Mouse (Mus musculus) urinary bladder, adult 18-20 months (tissue): Measurements from ENCODE around the gene Hal.

Experiments
- DNase-seq, 2 experiments: peaks; one replicate each; pipeline ENCODE4 v3.0.0; 2022; ENCODE audit warnings: low spot score in 2 of 2, mixed read lengths in 2 of 2

Hal gene

DNA sequence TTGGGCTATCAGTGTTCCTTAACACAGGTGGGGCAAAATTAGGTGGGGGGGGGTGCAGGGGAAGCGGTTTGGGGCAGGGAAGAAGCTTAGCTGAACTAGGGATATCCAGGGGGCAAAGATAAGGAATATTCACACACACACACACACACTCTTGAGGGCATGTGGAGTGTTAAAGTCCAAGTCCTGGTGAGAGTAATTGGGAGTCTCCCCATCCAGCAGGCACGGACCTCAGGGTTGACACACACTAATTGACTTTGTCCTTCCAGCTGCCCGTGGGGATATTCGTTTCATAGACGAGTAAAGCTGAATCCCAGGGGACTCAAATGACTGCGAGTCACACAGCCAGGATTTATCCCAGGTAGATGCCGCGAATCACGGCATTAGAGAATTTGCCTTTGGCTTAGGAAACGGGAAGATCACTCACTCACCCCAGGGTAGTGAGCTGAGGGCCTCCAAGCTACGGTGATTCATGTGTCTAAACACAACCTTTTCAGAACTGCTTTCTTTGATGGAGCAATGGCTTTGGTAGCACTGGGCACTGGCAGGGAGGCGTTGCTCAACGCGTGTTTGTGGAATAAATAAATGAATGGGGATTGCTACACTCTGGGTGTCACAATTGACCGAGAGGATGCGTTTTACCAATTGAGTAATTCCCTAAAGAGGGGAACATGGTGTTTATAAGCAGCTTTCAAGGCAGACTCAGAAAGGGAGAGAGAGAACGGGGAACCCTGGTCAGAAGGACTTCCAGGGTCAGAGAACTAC, at the start of gene Hal:
TSS of gene Hal (plus strand) at position 703 of the 762 bp plus-strand sequence.
- DNase-seq = no peak

DNA sequence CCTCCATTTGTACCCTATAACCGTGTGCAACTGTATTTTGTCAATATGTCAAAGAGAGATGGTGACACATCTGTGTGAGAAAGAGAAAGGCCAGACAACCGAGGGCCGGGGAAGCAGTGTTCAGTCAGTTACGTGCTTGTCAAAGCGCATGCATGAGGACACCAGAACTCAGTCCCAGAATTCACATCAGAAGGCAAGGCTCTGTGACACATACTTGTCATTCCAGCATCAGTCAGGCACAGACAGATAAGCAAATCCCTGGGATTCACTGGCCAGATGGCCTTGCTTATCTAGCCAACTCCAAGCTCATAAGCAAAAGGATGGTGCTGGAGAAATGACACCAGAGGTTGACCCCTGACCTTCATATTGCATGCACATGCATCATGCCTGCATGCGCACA, 47.1 kb upstream of the Hal start:
- DNase-seq = no peak

GRCm38 (mm10) chr10:93442183-93442582, 46.4 kb upstream of the Hal start:
- DNase-seq = no peak

DNA sequence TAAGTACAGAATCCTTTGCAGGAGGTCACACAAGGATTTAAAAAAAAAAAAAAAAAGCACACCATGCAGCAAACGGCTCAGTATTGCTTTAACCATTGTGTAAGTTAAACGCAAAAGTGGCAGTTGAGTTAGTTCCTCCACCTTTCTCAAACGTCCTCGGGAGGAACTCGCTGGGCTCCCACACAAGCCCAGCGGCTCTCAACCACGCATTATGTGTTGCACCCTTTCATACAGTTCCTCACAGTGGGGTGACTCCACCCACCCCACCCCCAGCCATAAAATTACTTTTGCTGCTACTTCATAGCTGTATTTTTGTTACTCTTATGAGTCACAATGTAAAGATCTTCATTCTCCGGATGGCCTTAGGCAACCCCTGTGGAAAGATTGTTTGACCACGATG, 44.2 kb upstream of the Hal start:
- DNase-seq = no peak

DNA sequence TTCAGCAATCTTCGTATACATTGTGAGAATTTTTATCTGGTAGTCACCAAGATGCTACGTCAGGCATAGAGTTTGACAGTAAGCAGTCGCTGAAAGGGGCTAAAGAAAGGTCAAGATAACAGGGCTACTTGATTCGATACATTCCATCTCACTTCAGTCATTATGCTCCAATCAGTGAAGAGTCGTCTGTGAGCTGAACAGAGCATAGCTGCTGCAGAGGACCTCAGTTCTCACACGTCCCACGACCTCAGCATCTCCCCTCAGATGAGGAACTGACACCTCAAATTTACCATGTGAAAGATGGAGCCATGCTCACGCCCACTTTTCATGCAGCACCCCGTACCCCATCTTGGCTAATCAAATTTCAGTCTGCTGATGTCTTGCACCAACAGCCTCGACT, 41.2 kb upstream of the Hal start:
- DNase-seq = no peak

DNA sequence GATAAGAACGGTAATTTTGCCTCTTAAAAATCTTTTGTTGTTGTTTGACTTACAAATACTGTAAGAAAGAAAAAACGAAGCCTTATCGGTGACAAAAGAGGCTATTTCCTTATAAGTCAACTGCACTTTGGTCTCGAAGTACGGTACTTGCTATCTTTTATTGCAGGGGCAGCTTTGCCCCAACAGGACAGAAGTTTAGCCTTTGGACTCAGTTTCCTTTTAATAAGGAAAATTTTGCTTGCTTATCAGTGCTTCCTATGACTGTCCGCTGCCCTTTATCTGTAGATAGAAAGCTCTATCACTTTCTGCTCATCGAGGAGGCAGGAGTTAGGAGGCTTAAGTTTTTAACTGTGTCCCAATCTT, 33.9 kb upstream of the Hal start:
- no peak for DNase-seq

GRCm38 (mm10) chr10:93460106-93460505, 28.5 kb upstream of the Hal start:
- DNase-seq = no peak

DNA sequence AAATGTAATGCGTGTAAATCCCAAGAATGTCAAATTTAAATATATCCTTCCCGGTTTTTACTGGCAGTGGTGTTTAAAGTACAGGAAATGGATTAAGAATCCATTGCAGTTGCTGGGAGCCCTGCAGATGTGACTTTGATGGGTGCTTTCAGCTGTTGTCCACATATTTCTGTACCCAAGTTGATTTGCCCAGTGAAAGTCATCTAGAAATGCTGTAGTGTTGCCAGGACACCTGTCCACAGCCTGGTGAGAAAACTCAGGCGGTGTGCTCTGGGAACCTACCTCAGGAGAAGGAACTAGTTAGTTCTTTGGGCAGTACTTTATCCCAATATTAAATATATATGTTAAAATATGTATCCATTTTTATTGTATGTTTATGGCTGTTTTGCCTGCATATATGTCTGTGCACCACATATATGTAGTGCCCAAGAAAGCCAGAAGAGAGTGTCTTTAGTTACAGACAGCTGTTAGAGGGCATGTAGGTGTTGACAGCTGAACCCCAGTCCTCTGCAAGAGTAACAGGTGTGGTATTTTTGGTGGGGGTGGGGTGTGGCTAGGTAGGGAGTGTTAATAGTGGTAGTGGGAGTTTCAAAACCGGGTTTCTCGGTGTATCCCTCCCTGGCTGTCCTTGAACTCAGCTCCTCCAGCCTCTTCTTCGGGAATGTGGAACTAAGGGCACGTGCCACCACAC, 25.7 kb upstream of the Hal start:
- no peak for DNase-seq

DNA sequence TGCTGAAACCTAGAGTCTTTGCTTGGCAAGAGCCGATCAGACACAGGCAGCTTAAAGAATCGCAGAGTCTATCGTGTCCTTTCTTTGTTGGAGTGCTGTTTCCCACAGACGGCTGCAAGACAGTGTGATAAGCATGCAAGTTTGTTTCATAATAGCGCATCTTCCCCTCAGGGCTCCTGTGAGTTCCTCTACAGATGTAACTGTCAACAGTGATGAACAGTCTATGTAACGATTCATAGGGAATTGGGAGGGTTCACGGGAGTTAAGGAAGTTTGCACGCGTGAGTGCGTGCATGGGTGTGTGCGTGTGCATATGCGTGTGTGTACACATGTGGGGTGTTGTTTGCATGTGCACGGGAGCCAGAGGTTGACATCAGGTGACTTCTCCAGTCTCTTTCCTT, 25.0 kb upstream of the Hal start:
- no peak for DNase-seq

DNA sequence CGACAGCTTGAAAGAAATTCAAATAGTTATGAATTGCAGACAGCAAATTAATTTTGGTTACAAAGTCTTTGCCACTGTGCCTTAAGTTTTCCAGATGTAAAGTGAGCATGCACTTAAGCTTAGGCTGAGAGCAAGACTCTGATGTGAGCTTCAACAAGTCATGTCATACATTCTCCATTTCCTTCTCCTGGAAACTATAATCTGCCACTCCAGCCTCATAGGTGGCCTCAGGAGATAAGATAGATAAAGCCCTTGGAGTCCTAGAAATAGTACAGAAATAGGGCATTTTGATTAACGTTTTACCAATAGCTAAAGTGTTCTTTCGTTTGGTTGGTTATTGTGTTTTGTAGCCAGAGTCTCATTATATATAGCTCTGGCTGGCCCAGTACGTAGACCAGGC, 21.3 kb upstream of the Hal start:
- DNase-seq = no peak

DNA sequence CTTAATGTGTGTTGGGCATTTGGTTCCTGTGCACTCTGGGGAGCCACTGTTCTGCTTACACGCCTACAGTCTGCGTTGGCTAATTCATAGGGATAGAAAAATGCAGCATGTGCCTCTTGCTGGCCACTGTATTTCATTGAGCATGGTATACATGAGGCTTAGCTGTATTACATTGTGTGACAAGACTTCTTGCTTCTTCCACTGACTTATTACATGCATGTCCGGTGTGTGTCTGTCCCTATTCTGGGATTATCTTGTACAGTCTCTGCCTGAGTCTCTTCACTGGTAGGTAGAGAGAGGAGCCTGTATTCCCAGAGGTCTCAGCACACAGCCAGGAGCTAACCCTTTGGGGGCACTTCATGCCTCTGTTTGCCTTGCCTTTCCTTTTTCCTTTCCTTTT, 20.8 kb upstream of the Hal start:
- no peak for DNase-seq

- DNase-seq = peak; percentile 71 to 78
Measured at GRCm38 (mm10) chr10:93471415-93471814, 17.2 kb upstream of the Hal start.

DNA sequence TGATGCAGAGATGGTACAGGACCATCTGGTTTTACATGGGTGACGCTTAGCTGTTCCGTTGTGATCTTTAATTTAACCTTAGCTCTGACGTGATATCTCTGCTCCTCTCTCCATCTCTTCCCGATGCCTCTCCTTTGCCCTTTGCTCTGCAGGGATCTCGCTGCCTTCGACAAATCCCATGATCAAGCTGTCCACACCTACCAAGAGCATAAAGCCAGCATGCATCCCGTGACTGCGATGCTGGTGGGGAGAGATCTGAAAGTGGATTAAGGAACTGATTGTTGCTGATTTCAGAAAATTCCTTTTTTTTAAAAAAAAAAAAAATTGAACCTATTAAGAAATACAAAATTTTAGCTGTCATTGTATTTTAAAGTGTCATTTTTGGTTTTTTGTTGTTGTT, 4.1 kb upstream of the Hal start:
- no peak for DNase-seq

DNA sequence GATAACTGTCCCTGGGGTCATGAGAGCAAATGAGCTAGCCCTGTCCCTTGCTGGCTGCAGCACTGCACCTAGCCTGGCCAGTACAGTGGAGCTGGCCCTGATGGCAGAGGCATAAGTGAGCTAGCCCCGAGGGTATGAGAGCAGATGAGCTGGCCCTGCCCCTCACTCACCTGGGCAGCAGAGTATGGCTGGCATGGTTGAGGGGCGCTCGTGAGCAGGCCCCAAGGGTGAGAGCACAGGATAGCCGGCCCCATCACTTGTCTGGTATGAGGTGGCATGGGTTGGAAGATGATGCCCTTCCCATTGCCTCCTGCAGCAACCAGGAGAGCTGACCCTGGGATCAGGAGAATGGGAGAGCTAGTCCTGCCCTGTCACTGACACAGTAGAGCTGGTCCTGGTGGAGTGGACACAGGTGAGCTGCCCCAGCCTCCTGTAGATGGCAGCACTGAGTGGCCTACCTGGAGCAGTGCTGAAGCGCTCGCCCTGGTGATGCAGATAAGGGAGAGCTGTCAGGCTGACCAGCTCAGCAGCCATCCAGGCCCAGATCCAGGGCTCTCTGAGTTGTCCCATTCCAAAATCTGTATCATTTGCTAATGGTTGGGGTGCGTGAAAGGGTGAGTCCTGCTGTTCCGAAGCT, 3.4 kb upstream of the Hal start:
- peak; percentile 20 to 64 for DNase-seq

- no peak for DNase-seq
Measured at GRCm38 (mm10) chr10:93486622-93487021, 1.9 kb upstream of the Hal start.

DNA sequence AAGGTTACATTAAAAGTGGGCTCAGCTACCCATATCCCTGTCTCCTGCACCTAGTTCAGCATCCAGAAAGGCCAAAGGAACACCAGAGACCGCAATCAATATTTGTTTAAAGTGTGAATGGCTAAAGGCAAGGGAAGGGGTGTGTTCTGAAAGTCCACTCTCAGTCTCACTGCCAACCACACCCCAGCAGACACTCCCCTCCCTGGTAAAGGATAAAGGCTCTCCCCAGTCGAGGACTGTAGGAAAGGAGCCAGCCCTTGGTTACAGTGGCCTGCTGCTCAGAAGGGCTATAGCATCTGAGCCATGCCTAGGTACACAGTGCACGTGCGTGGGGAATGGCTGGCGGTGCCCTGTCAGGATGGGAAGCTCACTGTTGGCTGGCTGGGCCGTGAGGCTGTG, 259 bp downstream of the Hal start:
- DNase-seq = no peak

- DNase-seq = no peak
Measured at GRCm38 (mm10) chr10:93490451-93490850, 1.9 kb downstream of the Hal start.

GRCm38 (mm10) chr10:93500864-93501263, 12.3 kb downstream of the Hal start:
- no peak for DNase-seq

GRCm38 (mm10) chr10:93501346-93501745, 12.8 kb downstream of the Hal start:
- no peak for DNase-seq

- no peak for DNase-seq
Measured at GRCm38 (mm10) chr10:93508383-93508970, 19.9 kb downstream of the Hal start.

GRCm38 (mm10) chr10:93509532-93510153, 21.1 kb downstream of the Hal start:
- peak; percentile 31 to 44 for DNase-seq

GRCm38 (mm10) chr10:93515419-93515818, 26.9 kb downstream of the Hal start:
- DNase-seq = no peak
